Mouse (Mus musculus): ENCODE data around the gene Slc37a1. TPM values are rescaled to one million over a fixed set of nuclear protein-coding genes. Genes with fewer than 3 reads are reported as not detected.
A peak's percentile ranks its signal among the peaks of the same experiment; 100 is the strongest.

Gene Slc37a1
- polyA plus RNA-seq (2012; ENCODE audit: insufficient read depth, low replicate concordance) = 3.4 and 4.1 TPM in 2 replicates

GRCm38 (mm10) chr17:31286492-31286891, at the start of gene Slc37a1:
Gene Slc37a1 (plus strand): TSS chr17:31286792.
- Histone ChIP-seq H3K4me3 (replicated peaks) (no peak within 1 kb of the TSS), H3K27me3 (replicated peaks) (peaks cover 35% of the 10 kb centered on the region), H3K36me3 (replicated peaks; ENCODE audit: low read length) (no peaks in the 10 kb centered on the region), H3K9me3 (no peaks in the 10 kb centered on the region), H3K4me1 (peaks cover 38% of the 10 kb centered on the region)
- TF ChIP-seq FLI1 (IDR thresholded peaks at IDR 0.05; ENCODE audit: low read length) (no peak), GATA1 (IDR thresholded peaks at IDR 0.05; ENCODE audit: borderline replicate concordance, low read length) (no peak)

GRCm38 (mm10) chr17:31238234-31239020, 48.2 kb upstream of the Slc37a1 start:
- H3K4me3 ChIP-seq (replicated peaks) = no peak overlapping the region
- no peaks in the 10 kb centered on the region for H3K27me3 ChIP-seq (replicated peaks)
- H3K9me3 ChIP-seq = peaks cover 14% of the 10 kb centered on the region
- H3K4me1 ChIP-seq = peaks cover 31% of the 10 kb centered on the region
- peaks cover 98% of the 10 kb centered on the region for H3K36me3 ChIP-seq (replicated peaks; ENCODE audit: low read length)
- TF ChIP-seq GATA1 (IDR thresholded peaks at IDR 0.05; ENCODE audit: borderline replicate concordance, low read length) = no peak
- TF ChIP-seq FLI1 (IDR thresholded peaks at IDR 0.05; ENCODE audit: low read length) = no peak

GRCm38 (mm10) chr17:31241156-31241555, 45.4 kb upstream of the Slc37a1 start:
- Histone ChIP-seq H3K27me3 (replicated peaks) (no peaks in the 10 kb centered on the region), H3K4me1 (peaks cover 37% of the 10 kb centered on the region), H3K9me3 (peaks cover 33% of the 10 kb centered on the region), H3K4me3 (replicated peaks) (no peak overlapping the region), H3K36me3 (replicated peaks; ENCODE audit: low read length) (peaks cover 95% of the 10 kb centered on the region)
- TF ChIP-seq FLI1 (IDR thresholded peaks at IDR 0.05; ENCODE audit: low read length) (no peak), GATA1 (IDR thresholded peaks at IDR 0.05; ENCODE audit: borderline replicate concordance, low read length) (no peak)

GRCm38 (mm10) chr17:31242764-31243163, 43.8 kb upstream of the Slc37a1 start:
- no peak overlapping the region for H3K4me3 ChIP-seq (replicated peaks)
- TF ChIP-seq FLI1 (IDR thresholded peaks at IDR 0.05; ENCODE audit: low read length) = no peak
- TF ChIP-seq GATA1 (IDR thresholded peaks at IDR 0.05; ENCODE audit: borderline replicate concordance, low read length) = no peak
- peaks cover 82% of the 10 kb centered on the region for H3K36me3 ChIP-seq (replicated peaks; ENCODE audit: low read length)
- no peaks in the 10 kb centered on the region for H3K27me3 ChIP-seq (replicated peaks)
- H3K4me1 ChIP-seq = peaks cover 44% of the 10 kb centered on the region
- H3K9me3 ChIP-seq = peaks cover 33% of the 10 kb centered on the region

GRCm38 (mm10) chr17:31245321-31245720, 41.3 kb upstream of the Slc37a1 start:
- Histone ChIP-seq H3K36me3 (replicated peaks; ENCODE audit: low read length) (peaks cover 57% of the 10 kb centered on the region), H3K9me3 (peaks cover 33% of the 10 kb centered on the region), H3K4me1 (peaks cover 39% of the 10 kb centered on the region)

GRCm38 (mm10) chr17:31247144-31247543, 39.4 kb upstream of the Slc37a1 start:
- Histone ChIP-seq H3K4me3 (replicated peaks) (no peak overlapping the region), H3K4me1 (peaks cover 49% of the 10 kb centered on the region), H3K27me3 (replicated peaks) (no peaks in the 10 kb centered on the region), H3K36me3 (replicated peaks; ENCODE audit: low read length) (peaks cover 38% of the 10 kb centered on the region), H3K9me3 (peaks cover 32% of the 10 kb centered on the region)
- TF ChIP-seq FLI1 (IDR thresholded peaks at IDR 0.05; ENCODE audit: low read length) (no peak), GATA1 (IDR thresholded peaks at IDR 0.05; ENCODE audit: borderline replicate concordance, low read length) (no peak)

More at GRCm38 (mm10) chr17:31245321-31245720, 41.3 kb upstream of the Slc37a1 start:
- no peaks in the 10 kb centered on the region for H3K27me3 ChIP-seq (replicated peaks)
- TF ChIP-seq GATA1 (IDR thresholded peaks at IDR 0.05; ENCODE audit: borderline replicate concordance, low read length) = no peak
- no peak for TF ChIP-seq FLI1 (IDR thresholded peaks at IDR 0.05; ENCODE audit: low read length)
- peak overlapping the region; percentile 59 for H3K4me3 ChIP-seq (replicated peaks)

GRCm38 (mm10) chr17:31253951-31254350, 32.6 kb upstream of the Slc37a1 start:
- H3K9me3 ChIP-seq = no peaks in the 10 kb centered on the region
- no peak overlapping the region for H3K4me3 ChIP-seq (replicated peaks)
- H3K27me3 ChIP-seq (replicated peaks) = no peaks in the 10 kb centered on the region
- no peak for TF ChIP-seq GATA1 (IDR thresholded peaks at IDR 0.05; ENCODE audit: borderline replicate concordance, low read length)
- peaks cover 3% of the 10 kb centered on the region for H3K36me3 ChIP-seq (replicated peaks; ENCODE audit: low read length)
- peaks cover 43% of the 10 kb centered on the region for H3K4me1 ChIP-seq

- Histone ChIP-seq H3K4me3 (replicated peaks) (peak overlapping the region; percentile 30), H3K9me3 (no peaks in the 10 kb centered on the region), H3K27me3 (replicated peaks) (no peaks in the 10 kb centered on the region), H3K4me1 (peaks cover 43% of the 10 kb centered on the region), H3K36me3 (replicated peaks; ENCODE audit: low read length) (peaks cover 3% of the 10 kb centered on the region)
- TF ChIP-seq FLI1 (IDR thresholded peaks at IDR 0.05; ENCODE audit: low read length) = no peak
- TF ChIP-seq GATA1 (IDR thresholded peaks at IDR 0.05; ENCODE audit: borderline replicate concordance, low read length) = no peak
These were observed 32.1 kb upstream of the Slc37a1 start for GRCm38 (mm10) chr17:31254463-31254931.

GRCm38 (mm10) chr17:31257149-31257548, 29.4 kb upstream of the Slc37a1 start:
- peaks cover 3% of the 10 kb centered on the region for H3K36me3 ChIP-seq (replicated peaks; ENCODE audit: low read length)
- TF ChIP-seq FLI1 (IDR thresholded peaks at IDR 0.05; ENCODE audit: low read length) (no peak), GATA1 (IDR thresholded peaks at IDR 0.05; ENCODE audit: borderline replicate concordance, low read length) (no peak)
- no peaks in the 10 kb centered on the region for H3K9me3 ChIP-seq
- no peak overlapping the region for H3K4me3 ChIP-seq (replicated peaks)
- H3K27me3 ChIP-seq (replicated peaks) = no peaks in the 10 kb centered on the region
- H3K4me1 ChIP-seq = peaks cover 43% of the 10 kb centered on the region

- Histone ChIP-seq H3K27me3 (replicated peaks) (no peaks in the 10 kb centered on the region), H3K36me3 (replicated peaks; ENCODE audit: low read length) (peaks cover 3% of the 10 kb centered on the region), H3K9me3 (no peaks in the 10 kb centered on the region), H3K4me1 (peaks cover 36% of the 10 kb centered on the region), H3K4me3 (replicated peaks) (no peak overlapping the region)
- no peak for TF ChIP-seq FLI1 (IDR thresholded peaks at IDR 0.05; ENCODE audit: low read length)
- TF ChIP-seq GATA1 (IDR thresholded peaks at IDR 0.05; ENCODE audit: borderline replicate concordance, low read length) = no peak
These were observed 28.7 kb upstream of the Slc37a1 start for GRCm38 (mm10) chr17:31257898-31258297.

Measured in megakaryocyte, embryonic 14.5 days (primary cell).